Mouse (Mus musculus) liver, postnatal 0 days (tissue): ENCODE data around the gene Prrxl1. TPM values are rescaled to one million over a fixed set of nuclear protein-coding genes. Genes with fewer than 3 reads are reported as not detected.

Experiments used
- ATAC-seq: fragments of 200-750 bp; cut with Nextera tagmentation; 2 replicates; pipeline ENCODE4 v1.8.0; 2017; ENCODE audit warnings: mild to moderate bottlenecking, moderate library complexity
- DNase-seq: peaks from one replicate; pipeline ENCODE4 v3.0.0-alpha.2; 2016
- H3K27ac ChIP-seq: fragments of 300-500 bp; sonication (generic); 2 replicates; pipeline ENCODE4 v1.5.1; 2014; ENCODE audit warnings: antibody characterized with exemption, moderate library complexity, mild to moderate bottlenecking, low read depth
- H3K27me3 ChIP-seq: fragments of 300-500 bp; sonication (generic); 2 replicates; pipeline ENCODE4 v1.6.1; 2014; ENCODE audit warnings: low read length, control low read depth, mixed read lengths; ENCODE audit not compliant: insufficient read depth
- H3K36me3 ChIP-seq: fragments of 300-500 bp; sonication (generic); replicated peaks from 2 replicates; pipeline ENCODE4 v1.6.1; 2014; ENCODE audit warnings: mild to moderate bottlenecking, control low read depth, low read length, moderate library complexity, mixed read lengths; ENCODE audit not compliant: insufficient read depth
- H3K4me1 ChIP-seq: fragments of 300-500 bp; sonication (generic); 2 replicates; pipeline ENCODE4 v1.6.1; 2014; ENCODE audit warnings: antibody characterized with exemption, mild to moderate bottlenecking, control low read depth; ENCODE audit not compliant: insufficient read depth
- H3K4me2 ChIP-seq: fragments of 300-500 bp; sonication (generic); 2 replicates; pipeline ENCODE4 v1.6.1; 2014; ENCODE audit warnings: low read depth, mild to moderate bottlenecking, low read length, moderate library complexity, mixed read lengths
- H3K4me3 ChIP-seq: fragments of 300-500 bp; sonication (generic); 2 replicates; pipeline ENCODE4 v1.5.1; 2014; ENCODE audit warnings: low read depth, low read length
- H3K9ac ChIP-seq: fragments of 300-500 bp; sonication (generic); replicated peaks from 2 replicates; pipeline ENCODE4 v1.6.1; 2014; ENCODE audit warnings: mild to moderate bottlenecking, moderate library complexity
- H3K9me3 ChIP-seq: fragments of 300-500 bp; sonication (generic); 2 replicates; pipeline ENCODE4 v1.6.1; 2016; ENCODE audit warnings: mild to moderate bottlenecking, control low read depth, low read length, mixed read lengths
- CTCF ChIP-seq: sonication (generic); IDR thresholded peaks from 2 replicates; pipeline ENCODE4 v1.5.1; 2016; ENCODE audit warnings: antibody characterized with exemption, low read depth
- EP300 ChIP-seq: IDR thresholded peaks from 2 replicates; pipeline ENCODE4 v1.6.1; 2016; ENCODE audit warnings: antibody characterized with exemption, low read depth, mild to moderate bottlenecking
- WGBS: fragments of 180-500 bp; shearing (Covaris S2); extraction: QIAGEN DNeasy Blood & Tissue Kit; methylation state at CpG from one replicate; pipeline ENCODE4 v1.1.7; 2014; ENCODE audit not compliant: insufficient replicate concordance; 5-methylcytosine and 5-hydroxymethylcytosine counted together
- polyA plus RNA-seq: library from polyadenylated mRNA; unstranded; fragments of >200 nt; fragmentation: Nextera tagmentation; extraction: Ambion mirVana; gene quantifications from 2 replicates; pipeline ENCODE4 v1.2.1, GENCODE M21; 2015

Gene Prrxl1
- polyA plus RNA-seq, 1 experiment from 2014 or later: not detected

- peaks cover 59% of the 10 kb centered on the region for H3K36me3 ChIP-seq
- ATAC-seq: no peak
- no peak overlapping the region for H3K4me2 ChIP-seq
- 79% methylated on average over 8 of the region's 8 CpGs for WGBS
- TF ChIP-seq CTCF (0 out of 2 replicates have a peak, but pooled peaks have one; percentile 12), EP300 (no peak)
- H3K27ac ChIP-seq: no peak overlapping the region
- DNase-seq: no peak
- H3K9ac ChIP-seq: no peak overlapping the region
- no peaks in the 10 kb centered on the region for H3K4me1 ChIP-seq
- no peaks in the 10 kb centered on the region for H3K9me3 ChIP-seq
- no peak overlapping the region for H3K4me3 ChIP-seq
- no peaks in the 10 kb centered on the region for H3K27me3 ChIP-seq
Observed at GRCm38 (mm10) chr14:32572519-32572918, 26.7 kb upstream of the Prrxl1 start.

GRCm38 (mm10) chr14:32578420-32578819 is 20.8 kb upstream of the Prrxl1 start:
- no peak overlapping the region for H3K27ac ChIP-seq
- no peak for DNase-seq
- WGBS: 91% methylated on average over 2 of the region's 2 CpGs
- no peak overlapping the region for H3K9ac ChIP-seq
- ATAC-seq: no peak
- TF ChIP-seq EP300 (no peak), CTCF (no peak)
- no peak overlapping the region for H3K4me2 ChIP-seq
- H3K36me3 ChIP-seq: peaks cover 25% of the 10 kb centered on the region
- H3K9me3 ChIP-seq: no peaks in the 10 kb centered on the region
- no peaks in the 10 kb centered on the region for H3K27me3 ChIP-seq
- H3K4me1 ChIP-seq: no peaks in the 10 kb centered on the region
- H3K4me3 ChIP-seq: no peak overlapping the region

GRCm38 (mm10) chr14:32583696-32584095 is 15.5 kb upstream of the Prrxl1 start:
- H3K9ac ChIP-seq: no peak overlapping the region
- TF ChIP-seq CTCF (no peak), EP300 (no peak)
- no peak overlapping the region for H3K4me2 ChIP-seq
- H3K4me3 ChIP-seq: no peak overlapping the region
- no peak overlapping the region for H3K27ac ChIP-seq
- ATAC-seq (no peak), DNase-seq (no peak)
- no peaks in the 10 kb centered on the region for H3K36me3 ChIP-seq
- no peaks in the 10 kb centered on the region for H3K9me3 ChIP-seq
- 66% methylated on average over 9 of the region's 9 CpGs for WGBS
- H3K4me1 ChIP-seq: no peaks in the 10 kb centered on the region
- no peaks in the 10 kb centered on the region for H3K27me3 ChIP-seq

GRCm38 (mm10) chr14:32587013-32587784 is 12.0 kb upstream of the Prrxl1 start:
- H3K27me3 ChIP-seq: no peaks in the 10 kb centered on the region
- 14% methylated on average over 10 of the region's 10 CpGs for WGBS
- no peak overlapping the region for H3K4me2 ChIP-seq
- no peak overlapping the region for H3K9ac ChIP-seq
- ATAC-seq (no peak), DNase-seq (peak; percentile 80)
- no peaks in the 10 kb centered on the region for H3K4me1 ChIP-seq
- H3K36me3 ChIP-seq: no peaks in the 10 kb centered on the region
- H3K9me3 ChIP-seq: no peaks in the 10 kb centered on the region
- no peak overlapping the region for H3K4me3 ChIP-seq
- no peak for TF ChIP-seq EP300
- peak; percentile 94 for TF ChIP-seq CTCF
- H3K27ac ChIP-seq: no peak overlapping the region

- ATAC-seq (no peak), DNase-seq (no peak)
- no peak overlapping the region for H3K4me2 ChIP-seq
- no peak overlapping the region for H3K9ac ChIP-seq
- H3K4me3 ChIP-seq: no peak overlapping the region
- no peaks in the 10 kb centered on the region for H3K36me3 ChIP-seq
- H3K4me1 ChIP-seq: no peaks in the 10 kb centered on the region
- 59% methylated on average over 3 of the region's 3 CpGs for WGBS
- TF ChIP-seq EP300 (no peak), CTCF (no peak)
- H3K27ac ChIP-seq: no peak overlapping the region
- H3K27me3 ChIP-seq: peaks cover 10% of the 10 kb centered on the region
- H3K9me3 ChIP-seq: no peaks in the 10 kb centered on the region
Observed at GRCm38 (mm10) chr14:32590377-32590776, 8.8 kb upstream of the Prrxl1 start.

- Histone ChIP-seq H3K4me3 (no peak overlapping the region), H3K4me1 (0 out of 2 replicates have a peak, but pooled peaks cover 3% of the 10 kb centered on the region), H3K9ac (no peak overlapping the region), H3K27ac (no peak overlapping the region), H3K9me3 (no peaks in the 10 kb centered on the region), H3K4me2 (no peak overlapping the region), H3K27me3 (peaks cover 70% of the 10 kb centered on the region), H3K36me3 (no peaks in the 10 kb centered on the region)
- ATAC-seq (no peak), DNase-seq (peak; percentile 77)
- no peak for TF ChIP-seq EP300
- TF ChIP-seq CTCF: no peak
- WGBS: 2% methylated on average over 77 of the region's 78 CpGs
Observed at GRCm38 (mm10) chr14:32597232-32598231, 1.7 kb upstream of the Prrxl1 start.
